Mouse (Mus musculus) C3H10T1/2 (cell line): ENCODE results near the gene Unkl. TPM values are rescaled to one million over a fixed set of nuclear protein-coding genes. Genes with fewer than 3 reads are reported as not detected.

Source experiments
- polyA plus RNA-seq, 2 experiments: library from polyadenylated mRNA; unstranded; fragments of >200 nt; fragmentation: generic; extraction: Trizol; gene quantifications; one replicate each; pipeline ENCODE4 v1.2.1; 2012; ENCODE audit warnings: missing spikeins in 2 of 2

The Unkl gene
- 1 to 10 TPM in 1 of 2 experiments, under 1 TPM in 1; 0.15 to 3.8 TPM for polyA plus RNA-seq

DNA sequence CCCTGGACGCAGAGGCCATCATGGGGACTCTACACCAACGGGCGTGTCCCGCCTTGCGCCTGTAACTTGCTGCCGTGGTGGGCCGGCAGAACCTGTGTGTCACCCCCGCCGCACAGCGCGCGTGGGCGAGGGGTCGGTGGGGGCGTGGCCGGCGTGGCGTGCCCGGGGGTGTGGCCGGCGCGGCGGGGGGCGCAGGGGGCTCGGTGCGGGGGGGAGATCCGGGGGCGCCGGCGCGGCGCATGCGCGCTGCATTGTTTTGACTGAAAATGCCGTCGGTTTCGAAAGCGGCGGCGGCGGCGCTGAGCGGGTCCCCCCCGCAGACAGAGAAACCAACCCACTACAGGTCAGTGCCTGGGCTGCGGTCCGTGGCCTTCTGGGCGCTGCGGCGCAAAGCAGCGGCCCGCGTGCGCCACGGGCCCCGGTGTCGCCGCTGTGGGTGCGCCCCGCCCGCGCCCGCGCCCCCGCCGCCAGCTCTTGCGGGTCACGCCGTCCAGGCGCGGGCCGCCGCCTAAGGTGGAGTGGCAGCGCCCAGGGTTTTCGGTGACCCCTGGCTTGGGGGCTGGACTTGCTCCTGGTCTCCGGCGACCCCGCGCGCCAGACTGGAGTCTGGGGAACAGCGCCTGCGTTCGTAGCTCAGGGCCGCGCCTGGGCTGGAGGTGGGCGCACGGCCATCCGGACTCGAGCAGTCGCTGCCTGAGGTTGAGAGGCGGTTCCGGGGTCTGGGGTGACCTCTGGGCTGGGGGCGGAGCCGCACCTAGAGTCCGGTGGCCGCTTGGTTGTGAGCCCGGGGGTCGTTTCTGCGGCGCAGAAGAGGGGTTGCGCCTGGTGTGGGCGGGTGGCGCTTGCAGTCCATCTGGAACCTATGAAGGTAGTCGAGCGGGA is at the start of gene Unkl:
Gene Unkl (plus strand): TSS at position 248 of the 882 bp plus-strand sequence.

GRCm38 (mm10) chr17:25162161-25162560 is 26.0 kb upstream of the Unkl start, which contains the start of gene Ccdc154:
Ccdc154 (plus strand) TSS chr17:25162461.

DNA sequence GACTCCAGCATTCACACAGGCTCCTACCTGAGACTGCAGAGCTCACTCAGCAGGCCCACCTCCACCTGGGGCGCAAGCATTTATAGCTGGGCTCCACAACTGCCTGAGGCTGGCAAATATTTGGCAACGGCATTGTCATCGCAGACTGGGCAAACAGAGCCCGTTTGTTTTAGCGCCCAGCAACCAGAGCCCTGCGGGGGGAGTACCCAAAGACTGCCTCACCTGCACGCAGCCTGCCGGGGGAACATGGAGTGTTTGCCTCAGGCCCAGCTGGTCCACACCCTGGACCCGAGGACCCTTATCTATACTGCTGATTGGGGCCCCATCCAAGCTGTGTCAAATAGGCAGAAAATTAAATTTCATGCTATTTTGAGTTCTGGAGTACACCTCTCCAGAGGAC is 12.8 kb upstream of the Unkl start, which contains the start of gene Gm38655:
Gene Gm38655 (minus strand): TSS at position 61 of the 400 bp plus-strand sequence.

DNA sequence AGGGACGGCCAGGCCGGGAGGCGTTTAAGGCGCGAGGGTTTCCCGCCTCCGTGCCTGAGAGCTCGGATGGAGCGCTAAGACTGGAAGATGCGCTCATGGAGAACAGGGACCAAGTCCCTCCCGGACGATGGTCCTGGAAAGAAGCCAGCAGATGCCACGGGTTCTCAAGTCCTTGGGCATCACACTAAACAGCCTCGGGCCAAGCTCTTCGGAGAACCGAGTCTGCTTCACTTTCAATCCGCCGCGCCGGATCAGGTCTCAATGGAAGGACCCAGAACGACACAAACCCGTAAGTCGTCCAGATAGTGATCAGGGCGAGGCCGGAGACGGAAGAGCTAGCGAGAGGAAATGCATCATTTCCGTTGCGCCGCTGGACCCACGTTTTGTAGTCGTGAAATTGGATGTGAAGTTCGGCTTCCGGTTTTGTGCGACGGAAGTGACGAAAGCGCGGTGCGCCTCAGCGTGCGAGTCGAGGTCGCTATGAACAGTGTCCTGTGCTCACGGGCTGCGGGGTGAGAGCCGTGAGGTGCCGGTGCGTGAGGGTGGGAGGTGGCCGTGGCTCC is 4.0 kb upstream of the Unkl start, which contains the start of gene BC003965:
Gene BC003965 (plus strand): TSS at position 426 of the 563 bp plus-strand sequence.

DNA sequence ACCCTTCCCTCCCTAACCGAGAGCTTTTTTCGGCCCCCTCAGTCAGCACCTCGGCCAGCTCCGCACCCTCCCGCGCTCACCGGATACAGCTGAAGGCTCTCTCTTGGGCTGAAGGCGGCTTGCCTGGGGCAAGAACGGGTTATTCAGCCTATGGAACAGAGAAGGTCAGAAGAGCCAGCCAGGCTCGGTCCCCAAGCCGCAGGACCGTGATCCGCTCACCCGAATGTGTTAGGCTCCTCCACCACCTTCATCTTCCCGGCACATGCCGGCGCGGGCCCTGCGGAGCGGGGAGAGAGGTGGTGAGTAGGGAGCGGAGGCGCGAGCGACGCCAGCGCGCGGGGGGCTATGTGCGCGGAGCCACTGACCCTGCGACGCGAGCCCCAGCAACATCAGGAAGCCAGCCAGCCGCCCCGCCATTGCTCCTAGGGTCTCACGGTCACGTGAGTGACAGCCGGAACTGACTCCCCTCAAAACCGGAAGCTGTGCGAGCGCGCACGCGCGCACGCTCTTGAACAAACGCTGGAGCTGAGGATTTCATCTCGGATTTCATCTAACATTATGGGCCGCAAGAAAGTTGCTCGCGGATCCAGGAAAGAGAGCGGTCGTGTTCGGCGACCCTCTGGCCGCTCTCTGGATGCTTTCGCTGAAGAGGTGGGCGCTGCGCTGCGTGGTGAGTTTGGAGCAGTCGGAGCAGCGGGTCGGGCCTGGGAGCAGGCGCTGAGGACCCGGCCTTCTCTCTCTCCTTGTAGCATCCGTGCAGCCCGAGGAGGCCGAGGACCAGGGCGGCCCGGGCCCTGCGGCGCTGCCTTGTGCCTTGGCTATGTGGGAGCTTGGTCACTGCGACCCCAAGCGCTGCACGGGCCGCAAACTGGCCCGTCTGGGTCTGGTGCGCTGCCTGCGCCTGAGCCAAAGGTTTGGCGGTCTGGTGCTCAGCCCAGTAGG is 51.8 kb downstream of the Unkl start, which contains the start of the genes Gnptg and Tsr3:
Gene Gnptg (minus strand): TSS at position 430 of the 942 bp plus-strand sequence.
Gene Tsr3 (plus strand): TSS at position 476 of the 942 bp plus-strand sequence.

GRCm38 (mm10) chr17:25256140-25256754 is 68.0 kb downstream of the Unkl start, which contains the start of gene Baiap3:
Baiap3 (minus strand) TSS chr17:25256364.

GRCm38 (mm10) chr17:25274571-25275346 is 86.6 kb downstream of the Unkl start, which contains the start of gene Ube2i:
Ube2i (minus strand) TSS chr17:25274622.

Other genes with a start within 250 kb of the Unkl start
- 10 to 100 TPM; 19.4 to 33.6 TPM for gene Jpt2, start 227.7 kb upstream of the Unkl start, polyA plus RNA-seq
- 1 to 10 TPM in 1 of 2 experiments, under 1 TPM in 1; 0.59 to 5.7 TPM for gene Cramp1l, start 172.6 kb upstream of the Unkl start, polyA plus RNA-seq
- 10 to 100 TPM in 1 of 2 experiments, 1 to 10 TPM in 1; 6.5 to 21.9 TPM for gene Ift140, start 172.3 kb upstream of the Unkl start, polyA plus RNA-seq
- gene Tmem204, start 104.8 kb upstream of the Unkl start, polyA plus RNA-seq, result under 1 TPM; 0.61 to 0.90 TPM
- gene Telo2, start 72.4 kb upstream of the Unkl start, polyA plus RNA-seq, result 10 to 100 TPM; 20.3 to 26.2 TPM
- not detected for gene Ptx4, start 67.6 kb upstream of the Unkl start, polyA plus RNA-seq
- 10 to 100 TPM in 1 of 2 experiments, 1 to 10 TPM in 1; 8.8 to 22.3 TPM for gene Clcn7, start 55.0 kb upstream of the Unkl start, polyA plus RNA-seq
- gene Ccdc154, start 25.9 kb upstream of the Unkl start, polyA plus RNA-seq, result not detected
- not detected for gene Gm38655, start 12.9 kb upstream of the Unkl start, polyA plus RNA-seq
- gene BC003965, start 3.8 kb upstream of the Unkl start, polyA plus RNA-seq, result 10 to 100 TPM in 1 of 2 experiments, 1 to 10 TPM in 1; 4.9 to 10.7 TPM
- gene Gnptg, start 51.7 kb downstream of the Unkl start, polyA plus RNA-seq, result 10 to 100 TPM; 15.9 to 49.7 TPM
- gene Tsr3, start 51.8 kb downstream of the Unkl start, polyA plus RNA-seq, result 10 to 100 TPM; 44.0 to 58.5 TPM
- gene Baiap3, start 68.0 kb downstream of the Unkl start, polyA plus RNA-seq, result under 1 TPM; 0.05 to 0.11 TPM
- gene Ube2i, start 86.2 kb downstream of the Unkl start, polyA plus RNA-seq, result 100 to 1,000 TPM; 272 to 366 TPM
- gene Prss34, start 110.0 kb downstream of the Unkl start, polyA plus RNA-seq, result not detected
- gene Prss28, start 120.2 kb downstream of the Unkl start, polyA plus RNA-seq, result not detected
- gene Prss29, start 130.3 kb downstream of the Unkl start, polyA plus RNA-seq, result not detected
- not detected for gene Tpsab1, start 157.2 kb downstream of the Unkl start, polyA plus RNA-seq
- not detected for gene Tpsb2, start 177.9 kb downstream of the Unkl start, polyA plus RNA-seq
- not detected for gene Tpsg1, start 180.9 kb downstream of the Unkl start, polyA plus RNA-seq
- gene Cacna1h, start 245.4 kb downstream of the Unkl start, polyA plus RNA-seq, result not detected